Mouse (Mus musculus) kidney, embryonic 15.5 days (tissue): ENCODE measurements around the gene Slc9a9. TPM values are rescaled to one million over a fixed set of nuclear protein-coding genes. Genes with fewer than 3 reads are reported as not detected.

ENCODE experiments used
- ATAC-seq: fragments of 200-750 bp; cut with Nextera tagmentation; replicated peaks from 2 replicates; pipeline ENCODE4 v1.8.0; 2017; ENCODE audit warnings: moderate TSS enrichment; ENCODE audit not compliant: low FRiP score
- H3K27ac ChIP-seq: fragments of 300-500 bp; sonication (generic); 2 replicates; pipeline ENCODE4 v1.5.1; 2015; ENCODE audit warnings: mild to moderate bottlenecking, inconsistent platforms
- H3K27me3 ChIP-seq: fragments of 300-500 bp; sonication (generic); 2 replicates; pipeline ENCODE4 v1.6.1; 2015; ENCODE audit warnings: inconsistent platforms
- H3K36me3 ChIP-seq: fragments of 300-500 bp; sonication (generic); 2 replicates; pipeline ENCODE4 v1.6.1; 2015; ENCODE audit warnings: inconsistent platforms
- H3K4me1 ChIP-seq: fragments of 300-500 bp; sonication (generic); 2 replicates; pipeline ENCODE4 v1.6.1; 2015; ENCODE audit warnings: inconsistent platforms
- H3K4me2 ChIP-seq: fragments of 300-500 bp; sonication (generic); 2 replicates; pipeline ENCODE4 v1.6.1; 2015; ENCODE audit warnings: moderate library complexity, mild to moderate bottlenecking, inconsistent platforms
- H3K4me3 ChIP-seq: fragments of 300-500 bp; sonication (generic); replicated peaks from 2 replicates; pipeline ENCODE4 v1.5.1; 2015; ENCODE audit warnings: mild to moderate bottlenecking, inconsistent platforms
- H3K9ac ChIP-seq: fragments of 300-500 bp; sonication (generic); 2 replicates; pipeline ENCODE4 v1.6.1; 2015; ENCODE audit warnings: mild to moderate bottlenecking, inconsistent platforms
- H3K9me3 ChIP-seq: fragments of 300-500 bp; sonication (generic); replicated peaks from 2 replicates; pipeline ENCODE4 v1.6.1; 2016; ENCODE audit warnings: inconsistent platforms
- WGBS: fragments of 180-500 bp; shearing (Covaris S2); methylation state at CpG from one replicate; pipeline ENCODE4 v1.1.7; 2015; ENCODE audit warnings: mixed read lengths; 5-methylcytosine and 5-hydroxymethylcytosine counted together
- polyA plus RNA-seq: library from polyadenylated mRNA; unstranded; fragments of >200 nt; fragmentation: Nextera tagmentation; extraction: Ambion mirVana; gene quantifications from 2 replicates; pipeline ENCODE4 v1.2.1, GENCODE M21; 2015

Slc9a9 gene
- polyA plus RNA-seq, 1 experiment from 2014 or later: 4.0 TPM

- no peak for ATAC-seq
- Histone ChIP-seq H3K36me3 (no peaks in the 10 kb centered on the region), H3K4me2 (no peak overlapping the region), H3K27ac (no peak overlapping the region), H3K9me3 (no peaks in the 10 kb centered on the region), H3K27me3 (no peaks in the 10 kb centered on the region), H3K4me3 (no peak overlapping the region), H3K9ac (no peak overlapping the region), H3K4me1 (no peaks in the 10 kb centered on the region)
Observed at GRCm38 (mm10) chr9:94803073-94803472, 133.4 kb downstream of the Slc9a9 start.

- Histone ChIP-seq H3K36me3 (no peaks in the 10 kb centered on the region), H3K9me3 (no peaks in the 10 kb centered on the region), H3K27ac (no peak overlapping the region), H3K4me1 (no peaks in the 10 kb centered on the region), H3K27me3 (no peaks in the 10 kb centered on the region), H3K4me2 (no peak overlapping the region), H3K9ac (no peak overlapping the region), H3K4me3 (no peak overlapping the region)
- ATAC-seq: no peak
- 59% methylated on average over 8 of the region's 8 CpGs for WGBS
Observed at GRCm38 (mm10) chr9:94805506-94805905, 135.8 kb downstream of the Slc9a9 start.

- no peaks in the 10 kb centered on the region for H3K36me3 ChIP-seq
- no peak overlapping the region for H3K9ac ChIP-seq
- no peaks in the 10 kb centered on the region for H3K4me1 ChIP-seq
- H3K4me2 ChIP-seq: no peak overlapping the region
- no peaks in the 10 kb centered on the region for H3K9me3 ChIP-seq
- 38% methylated on average over 5 of the region's 5 CpGs for WGBS
- no peak for ATAC-seq
- H3K27me3 ChIP-seq: no peaks in the 10 kb centered on the region
- no peak overlapping the region for H3K27ac ChIP-seq
- H3K4me3 ChIP-seq: no peak overlapping the region
Observed at GRCm38 (mm10) chr9:94815518-94815917, 145.8 kb downstream of the Slc9a9 start.

GRCm38 (mm10) chr9:94821268-94821667 is 151.6 kb downstream of the Slc9a9 start:
- no peak overlapping the region for H3K4me3 ChIP-seq
- WGBS: 44% methylated on average over 1 of the region's 1 CpGs
- no peak for ATAC-seq
- no peaks in the 10 kb centered on the region for H3K4me1 ChIP-seq
- H3K4me2 ChIP-seq: no peak overlapping the region
- H3K9ac ChIP-seq: no peak overlapping the region
- no peaks in the 10 kb centered on the region for H3K9me3 ChIP-seq
- no peaks in the 10 kb centered on the region for H3K27me3 ChIP-seq
- no peaks in the 10 kb centered on the region for H3K36me3 ChIP-seq
- no peak overlapping the region for H3K27ac ChIP-seq

- H3K4me2 ChIP-seq: no peak overlapping the region
- no peaks in the 10 kb centered on the region for H3K4me1 ChIP-seq
- H3K9me3 ChIP-seq: no peaks in the 10 kb centered on the region
- 59% methylated on average over 1 of the region's 1 CpGs for WGBS
- ATAC-seq: no peak
- no peak overlapping the region for H3K4me3 ChIP-seq
- no peaks in the 10 kb centered on the region for H3K36me3 ChIP-seq
- H3K9ac ChIP-seq: no peak overlapping the region
- H3K27me3 ChIP-seq: no peaks in the 10 kb centered on the region
- no peak overlapping the region for H3K27ac ChIP-seq
Observed at GRCm38 (mm10) chr9:94833836-94834235, 164.1 kb downstream of the Slc9a9 start.

GRCm38 (mm10) chr9:94837384-94837783 is 167.7 kb downstream of the Slc9a9 start:
- no peak overlapping the region for H3K4me3 ChIP-seq
- no peaks in the 10 kb centered on the region for H3K4me1 ChIP-seq
- 0 out of 2 replicates have a peak, but pooled peaks have one; percentile 40 for ATAC-seq
- no peaks in the 10 kb centered on the region for H3K36me3 ChIP-seq
- 93% methylated on average over 15 of the region's 15 CpGs for WGBS
- H3K9me3 ChIP-seq: no peaks in the 10 kb centered on the region
- no peak overlapping the region for H3K27ac ChIP-seq
- H3K4me2 ChIP-seq: no peak overlapping the region
- no peaks in the 10 kb centered on the region for H3K27me3 ChIP-seq
- H3K9ac ChIP-seq: no peak overlapping the region

GRCm38 (mm10) chr9:94838479-94839031 is 168.8 kb downstream of the Slc9a9 start:
- Histone ChIP-seq H3K27me3 (no peaks in the 10 kb centered on the region), H3K4me3 (no peak overlapping the region), H3K27ac (no peak overlapping the region), H3K9ac (no peak overlapping the region), H3K4me2 (no peak overlapping the region), H3K4me1 (no peaks in the 10 kb centered on the region), H3K9me3 (no peaks in the 10 kb centered on the region), H3K36me3 (no peaks in the 10 kb centered on the region)
- ATAC-seq: no peak
- 82% methylated on average over 8 of the region's 8 CpGs for WGBS

- no peaks in the 10 kb centered on the region for H3K36me3 ChIP-seq
- no peak overlapping the region for H3K27ac ChIP-seq
- no peak for ATAC-seq
- H3K4me1 ChIP-seq: no peaks in the 10 kb centered on the region
- no peak overlapping the region for H3K9ac ChIP-seq
- WGBS: 82% methylated on average over 11 of the region's 11 CpGs
- no peak overlapping the region for H3K4me2 ChIP-seq
- H3K9me3 ChIP-seq: no peaks in the 10 kb centered on the region
- H3K4me3 ChIP-seq: no peak overlapping the region
- H3K27me3 ChIP-seq: no peaks in the 10 kb centered on the region
Observed at GRCm38 (mm10) chr9:94839204-94839603, 169.5 kb downstream of the Slc9a9 start.

GRCm38 (mm10) chr9:94840398-94840797 is 170.7 kb downstream of the Slc9a9 start:
- no peak for ATAC-seq
- H3K4me2 ChIP-seq: no peak overlapping the region
- H3K9ac ChIP-seq: no peak overlapping the region
- H3K4me1 ChIP-seq: no peaks in the 10 kb centered on the region
- 82% methylated on average over 5 of the region's 5 CpGs for WGBS
- H3K36me3 ChIP-seq: no peaks in the 10 kb centered on the region
- no peak overlapping the region for H3K4me3 ChIP-seq
- H3K27ac ChIP-seq: no peak overlapping the region
- no peaks in the 10 kb centered on the region for H3K9me3 ChIP-seq
- no peaks in the 10 kb centered on the region for H3K27me3 ChIP-seq

- WGBS: 91% methylated on average over 4 of the region's 4 CpGs
- H3K4me3 ChIP-seq: no peak overlapping the region
- no peaks in the 10 kb centered on the region for H3K27me3 ChIP-seq
- no peak for ATAC-seq
- H3K4me1 ChIP-seq: no peaks in the 10 kb centered on the region
- no peaks in the 10 kb centered on the region for H3K36me3 ChIP-seq
- no peak overlapping the region for H3K9ac ChIP-seq
- no peak overlapping the region for H3K27ac ChIP-seq
- H3K9me3 ChIP-seq: no peaks in the 10 kb centered on the region
- no peak overlapping the region for H3K4me2 ChIP-seq
Observed at GRCm38 (mm10) chr9:94840972-94841371, 171.3 kb downstream of the Slc9a9 start.

GRCm38 (mm10) chr9:94844176-94844575 is 174.5 kb downstream of the Slc9a9 start:
- 79% methylated on average over 3 of the region's 3 CpGs for WGBS
- H3K4me1 ChIP-seq: no peaks in the 10 kb centered on the region
- no peak overlapping the region for H3K4me2 ChIP-seq
- H3K36me3 ChIP-seq: no peaks in the 10 kb centered on the region
- no peak overlapping the region for H3K4me3 ChIP-seq
- H3K9me3 ChIP-seq: no peaks in the 10 kb centered on the region
- H3K27me3 ChIP-seq: no peaks in the 10 kb centered on the region
- ATAC-seq: no peak
- H3K9ac ChIP-seq: no peak overlapping the region
- H3K27ac ChIP-seq: no peak overlapping the region

GRCm38 (mm10) chr9:94847624-94848023 is 177.9 kb downstream of the Slc9a9 start:
- Histone ChIP-seq H3K9me3 (no peaks in the 10 kb centered on the region), H3K27ac (no peak overlapping the region), H3K36me3 (no peaks in the 10 kb centered on the region), H3K9ac (no peak overlapping the region), H3K4me1 (no peaks in the 10 kb centered on the region), H3K4me2 (no peak overlapping the region), H3K27me3 (no peaks in the 10 kb centered on the region), H3K4me3 (no peak overlapping the region)
- WGBS: 89% methylated on average over 6 of the region's 6 CpGs
- no peak for ATAC-seq

GRCm38 (mm10) chr9:94851550-94851949 is 181.8 kb downstream of the Slc9a9 start:
- no peaks in the 10 kb centered on the region for H3K9me3 ChIP-seq
- H3K4me2 ChIP-seq: no peak overlapping the region
- no peak overlapping the region for H3K27ac ChIP-seq
- H3K9ac ChIP-seq: no peak overlapping the region
- H3K4me1 ChIP-seq: no peaks in the 10 kb centered on the region
- no peak overlapping the region for H3K4me3 ChIP-seq
- no peaks in the 10 kb centered on the region for H3K27me3 ChIP-seq
- H3K36me3 ChIP-seq: no peaks in the 10 kb centered on the region
- no peak for ATAC-seq
- 61% methylated on average over 3 of the region's 3 CpGs for WGBS
